Mouse (Mus musculus): ENCODE results near the gene Abcc1. TPM values are rescaled to one million over a fixed set of nuclear protein-coding genes. Genes with fewer than 3 reads are reported as not detected.
A peak's percentile ranks its signal among the peaks of the same experiment; 100 is the strongest.

Abcc1 gene
- polyA plus RNA-seq (2012; rRNA removed), result 16.3 and 17.1 TPM in 2 replicates

DNA sequence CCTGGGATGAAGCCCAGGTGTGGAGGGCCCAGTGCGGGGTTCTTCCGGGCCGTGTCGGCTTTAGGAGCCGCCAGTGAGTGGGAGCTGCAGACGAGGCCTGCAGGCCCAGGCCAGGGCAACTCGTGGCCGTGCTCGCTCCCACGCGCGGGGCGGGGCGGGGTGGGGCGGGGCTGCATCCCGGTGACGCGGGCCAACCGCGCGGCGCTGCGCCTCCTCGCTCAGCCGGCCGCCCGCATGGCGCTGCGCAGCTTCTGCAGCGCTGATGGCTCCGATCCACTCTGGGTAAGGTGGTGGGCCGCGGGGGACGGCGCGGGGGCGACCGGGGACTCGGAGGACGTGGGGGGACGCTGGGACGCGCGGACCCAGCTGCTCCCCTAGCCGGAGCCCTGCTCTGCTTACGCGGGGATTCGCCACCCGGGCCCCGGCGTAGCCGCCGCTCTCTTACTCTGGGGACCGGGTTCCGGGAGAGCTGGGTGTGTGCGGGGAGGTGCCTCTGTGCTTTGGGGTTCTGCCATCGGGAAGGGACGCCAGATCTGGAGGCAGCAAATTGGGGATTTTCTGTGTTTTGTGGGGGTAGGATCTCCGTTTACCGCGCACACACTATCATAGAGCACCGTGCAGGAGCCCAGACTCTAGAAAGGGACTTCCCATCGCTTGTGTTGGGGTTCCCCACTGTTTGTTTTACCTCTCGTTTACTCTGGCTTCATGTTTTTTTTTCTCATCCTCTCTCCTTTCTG is at the start of gene Abcc1:
Gene Abcc1, plus strand, starts transcription at position 197 of the 737 bp plus-strand sequence.
- peak; percentile 72 for TF ChIP-seq POLR2A (IDR thresholded peaks at IDR 0.05; ENCODE audit: borderline replicate concordance, insufficient read depth, low read length)
- TF ChIP-seq CTCF (IDR thresholded peaks at IDR 0.05; ENCODE audit: borderline replicate concordance, insufficient read depth, low read depth, low read length), result no peak
- peak; percentile 85 to 88 for DNase-seq
- H3K27me3 ChIP-seq (ENCODE audit: control insufficient read depth, insufficient read depth, low read length), result no peaks in the 10 kb centered on the region
- WGBS, result under 1% methylated on average over 64 of the region's 64 CpGs
- H3K27ac ChIP-seq (ENCODE audit: insufficient read depth, low read length), result peak within 1 kb of the TSS; percentile 91
- peaks cover 9% of the 10 kb centered on the region for H3K4me1 ChIP-seq (ENCODE audit: control insufficient read depth, insufficient read depth, low read length)
- H3K4me3 ChIP-seq (replicated peaks; ENCODE audit: insufficient read depth, low read depth, low read length), result peak within 1 kb of the TSS; percentile 87

DNA sequence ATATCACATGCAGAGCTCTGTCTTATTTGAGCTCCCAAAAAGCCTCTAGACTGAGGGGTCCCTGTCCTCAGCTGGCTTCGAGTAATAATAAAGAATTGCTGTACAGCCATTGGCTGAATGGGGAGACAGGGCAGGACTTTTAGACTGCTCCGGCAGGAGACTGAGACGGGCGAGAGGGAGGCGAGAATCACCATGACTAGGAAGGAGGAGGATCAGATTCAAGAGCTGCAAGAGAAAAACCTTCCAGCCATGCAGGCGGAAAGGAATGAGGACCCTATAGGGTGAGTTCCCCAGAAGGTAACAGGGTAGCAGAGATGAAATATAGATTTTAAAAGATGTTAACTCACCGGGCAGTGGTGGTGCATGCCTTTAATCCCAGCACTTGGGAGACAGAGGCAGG is 48.4 kb upstream of the Abcc1 start:
- DNase-seq, result no peak
- Histone ChIP-seq H3K4me1 (ENCODE audit: control insufficient read depth, insufficient read depth, low read length) (no peaks in the 10 kb centered on the region; the same call in 1 of the 2 replicates), H3K27me3 (ENCODE audit: control insufficient read depth, insufficient read depth, low read length) (no peaks in the 10 kb centered on the region), H3K4me3 (replicated peaks; ENCODE audit: insufficient read depth, low read depth, low read length) (no peak overlapping the region), H3K27ac (ENCODE audit: insufficient read depth, low read length) (no peak overlapping the region)
- TF ChIP-seq CTCF (IDR thresholded peaks at IDR 0.05; ENCODE audit: borderline replicate concordance, insufficient read depth, low read depth, low read length), result no peak
- no peak for TF ChIP-seq POLR2A (IDR thresholded peaks at IDR 0.05; ENCODE audit: borderline replicate concordance, insufficient read depth, low read length)
- 87% methylated on average over 7 of the region's 7 CpGs for WGBS

DNA sequence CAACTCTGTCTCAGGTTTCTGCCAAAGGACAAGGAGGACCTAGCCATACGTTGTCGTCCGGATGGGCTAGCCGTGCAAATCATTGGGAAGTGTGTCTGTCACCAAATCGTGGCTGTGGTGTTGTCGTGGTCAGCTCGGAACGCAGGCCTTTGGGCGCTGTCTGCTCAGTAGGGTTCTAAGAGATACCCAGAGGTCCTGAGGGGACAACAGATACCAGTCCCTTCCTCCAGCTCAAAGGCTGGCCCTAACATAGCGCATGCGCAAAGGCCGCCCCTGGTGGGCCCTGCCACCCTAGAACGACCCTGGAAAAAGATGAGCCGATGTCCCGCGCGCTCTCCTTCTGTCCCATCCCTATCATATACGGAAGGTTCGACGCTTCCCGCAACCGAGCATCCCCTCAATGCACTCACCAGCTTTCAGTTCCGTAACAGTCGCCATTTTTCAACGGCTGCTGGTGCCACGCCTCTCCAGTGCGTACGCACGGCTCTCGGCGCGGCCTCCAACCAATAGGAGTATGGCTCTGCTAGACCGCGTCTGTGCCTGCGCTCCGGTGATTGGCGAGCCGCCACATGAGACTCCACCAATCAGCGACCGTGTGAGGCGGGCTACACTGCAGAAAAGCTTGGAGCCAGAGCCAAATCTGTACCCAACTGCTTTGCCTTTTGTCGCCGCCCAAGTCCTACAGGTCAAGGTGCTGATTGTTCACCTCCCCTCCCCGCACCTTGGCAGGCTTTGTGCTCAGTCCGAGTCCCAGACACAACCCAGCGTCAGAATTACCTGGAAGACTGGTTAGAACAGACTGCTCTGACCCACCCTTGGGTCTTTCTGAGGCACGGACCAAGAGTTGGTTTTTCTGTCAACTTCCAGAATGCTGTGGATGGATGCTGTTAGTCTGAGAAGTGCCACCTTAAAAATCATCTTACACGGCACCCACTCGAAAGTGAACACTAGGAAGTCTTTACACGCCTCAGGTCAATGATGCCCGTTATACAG is 44.2 kb upstream of the Abcc1 start, which contains the start of gene Fopnl:
Gene Fopnl, minus strand, starts transcription at position 522 of the 993 bp plus-strand sequence.
- TF ChIP-seq POLR2A (IDR thresholded peaks at IDR 0.05; ENCODE audit: borderline replicate concordance, insufficient read depth, low read length) (peak; percentile 77; the same call in 1 of the 2 replicates), CTCF (IDR thresholded peaks at IDR 0.05; ENCODE audit: borderline replicate concordance, insufficient read depth, low read depth, low read length) (no peak)
- Histone ChIP-seq H3K4me3 (replicated peaks; ENCODE audit: insufficient read depth, low read depth, low read length) (peak within 1 kb of the TSS; percentile 93), H3K4me1 (ENCODE audit: control insufficient read depth, insufficient read depth, low read length) (no peaks in the 10 kb centered on the region; the same call in 1 of the 2 replicates), H3K27ac (ENCODE audit: insufficient read depth, low read length) (peak within 1 kb of the TSS; percentile 73), H3K27me3 (ENCODE audit: control insufficient read depth, insufficient read depth, low read length) (no peaks in the 10 kb centered on the region)
- DNase-seq, result peak; percentile 98 to 99
- WGBS, result 2% methylated on average over 51 of the region's 51 CpGs

DNA sequence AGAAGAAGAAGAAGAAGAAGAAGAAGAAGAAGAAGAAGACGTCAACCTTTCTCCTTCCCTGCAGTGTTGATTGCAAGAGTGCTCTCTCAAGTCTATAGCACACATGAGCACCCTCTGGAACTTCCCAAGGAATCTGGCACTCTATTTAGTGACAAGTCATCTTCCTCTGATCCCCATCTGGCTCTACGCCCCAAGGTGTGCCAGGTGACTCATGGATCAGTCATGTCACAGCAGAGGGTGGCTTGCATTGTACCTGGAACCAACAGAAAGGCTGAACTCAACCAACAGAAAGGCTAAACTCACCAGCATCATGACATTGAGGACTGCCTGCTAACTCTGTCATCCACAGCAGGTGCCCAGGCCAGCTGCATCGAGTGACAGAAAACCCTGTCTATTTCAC is 41.7 kb upstream of the Abcc1 start:
- no peak overlapping the region for H3K4me3 ChIP-seq (replicated peaks; ENCODE audit: insufficient read depth, low read depth, low read length)
- H3K27ac ChIP-seq (ENCODE audit: insufficient read depth, low read length), result no peak overlapping the region
- no peak for DNase-seq
- TF ChIP-seq CTCF (IDR thresholded peaks at IDR 0.05; ENCODE audit: borderline replicate concordance, insufficient read depth, low read depth, low read length) (no peak), POLR2A (IDR thresholded peaks at IDR 0.05; ENCODE audit: borderline replicate concordance, insufficient read depth, low read length) (no peak)
- no peaks in the 10 kb centered on the region; the same call in 1 of the 2 replicates for H3K4me1 ChIP-seq (ENCODE audit: control insufficient read depth, insufficient read depth, low read length)
- no peaks in the 10 kb centered on the region for H3K27me3 ChIP-seq (ENCODE audit: control insufficient read depth, insufficient read depth, low read length)
- WGBS, result 88% methylated on average over 3 of the region's 3 CpGs

DNA sequence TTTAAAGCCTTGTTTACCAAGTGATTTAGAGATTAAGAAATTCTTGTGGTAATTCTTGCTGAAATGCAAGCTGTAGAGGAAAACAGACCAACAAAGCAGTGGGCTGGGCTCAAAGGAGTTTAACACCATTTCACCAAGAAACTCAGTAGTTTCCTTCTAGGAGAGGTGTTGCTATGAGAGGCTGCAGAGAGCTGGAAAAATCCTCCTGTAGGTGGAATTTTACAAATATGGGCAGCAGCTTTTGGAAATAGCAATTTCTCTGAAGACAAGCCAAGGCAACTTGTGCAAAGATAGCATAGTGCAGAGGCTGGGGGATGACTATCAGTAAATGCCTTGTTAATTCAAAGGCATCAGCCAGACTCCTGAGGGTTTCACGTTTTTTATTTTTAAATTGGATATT is 40.9 kb upstream of the Abcc1 start:
- no peak overlapping the region for H3K27ac ChIP-seq (ENCODE audit: insufficient read depth, low read length)
- WGBS, result 50% methylated on average over 1 of the region's 1 CpGs
- DNase-seq, result no peak
- TF ChIP-seq POLR2A (IDR thresholded peaks at IDR 0.05; ENCODE audit: borderline replicate concordance, insufficient read depth, low read length), result no peak
- no peak for TF ChIP-seq CTCF (IDR thresholded peaks at IDR 0.05; ENCODE audit: borderline replicate concordance, insufficient read depth, low read depth, low read length)
- no peaks in the 10 kb centered on the region for H3K27me3 ChIP-seq (ENCODE audit: control insufficient read depth, insufficient read depth, low read length)
- no peak overlapping the region for H3K4me3 ChIP-seq (replicated peaks; ENCODE audit: insufficient read depth, low read depth, low read length)
- H3K4me1 ChIP-seq (ENCODE audit: control insufficient read depth, insufficient read depth, low read length), result no peaks in the 10 kb centered on the region

DNA sequence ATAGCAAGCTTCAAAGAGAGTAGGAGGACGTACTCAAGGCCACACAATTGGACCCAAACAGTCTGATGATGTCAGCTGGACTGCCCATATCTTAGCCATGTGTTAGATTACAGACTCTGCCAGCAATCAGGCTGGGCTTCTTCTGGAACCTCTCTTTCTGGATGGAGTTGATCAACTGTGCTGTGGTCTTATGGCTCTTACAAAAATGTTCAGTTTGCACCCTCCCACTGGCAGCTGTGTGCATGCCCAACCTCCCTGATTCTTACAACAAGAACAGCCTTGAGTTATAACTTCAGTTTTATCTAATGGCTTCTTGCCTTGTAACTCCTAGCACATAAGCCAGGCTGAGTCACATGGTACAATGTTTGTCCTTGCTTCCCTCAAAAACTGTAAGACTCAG is 33.2 kb upstream of the Abcc1 start:
- no peaks in the 10 kb centered on the region for H3K4me1 ChIP-seq (ENCODE audit: control insufficient read depth, insufficient read depth, low read length)
- no peak for DNase-seq
- no peaks in the 10 kb centered on the region for H3K27me3 ChIP-seq (ENCODE audit: control insufficient read depth, insufficient read depth, low read length)
- no peak for TF ChIP-seq CTCF (IDR thresholded peaks at IDR 0.05; ENCODE audit: borderline replicate concordance, insufficient read depth, low read depth, low read length)
- TF ChIP-seq POLR2A (IDR thresholded peaks at IDR 0.05; ENCODE audit: borderline replicate concordance, insufficient read depth, low read length), result no peak
- 36% methylated on average over 1 of the region's 1 CpGs for WGBS
- no peak overlapping the region for H3K27ac ChIP-seq (ENCODE audit: insufficient read depth, low read length)
- no peak overlapping the region for H3K4me3 ChIP-seq (replicated peaks; ENCODE audit: insufficient read depth, low read depth, low read length)

DNA sequence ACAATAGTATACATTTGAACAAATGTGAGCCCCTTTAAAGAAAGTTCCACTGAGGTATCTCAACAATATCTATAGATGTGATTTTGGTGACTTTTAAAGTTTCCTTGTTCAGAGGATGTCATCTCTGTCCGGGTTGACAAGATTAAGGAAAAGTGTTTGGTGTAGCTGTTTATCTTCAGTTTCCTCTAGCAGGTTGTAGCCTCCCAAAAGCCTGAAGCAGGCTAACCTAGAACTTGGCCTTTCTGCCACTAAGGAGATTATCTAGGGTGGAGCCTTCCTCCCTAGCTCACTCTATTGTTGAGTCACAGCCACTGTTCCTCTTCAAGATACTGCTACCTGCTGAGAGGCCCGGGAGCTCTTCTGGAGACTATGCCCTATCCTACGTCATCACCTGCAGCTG is 16.4 kb upstream of the Abcc1 start:
- Histone ChIP-seq H3K27ac (ENCODE audit: insufficient read depth, low read length) (no peak overlapping the region), H3K4me1 (ENCODE audit: control insufficient read depth, insufficient read depth, low read length) (no peaks in the 10 kb centered on the region), H3K27me3 (ENCODE audit: control insufficient read depth, insufficient read depth, low read length) (no peaks in the 10 kb centered on the region), H3K4me3 (replicated peaks; ENCODE audit: insufficient read depth, low read depth, low read length) (no peak overlapping the region)
- TF ChIP-seq POLR2A (IDR thresholded peaks at IDR 0.05; ENCODE audit: borderline replicate concordance, insufficient read depth, low read length) (no peak), CTCF (IDR thresholded peaks at IDR 0.05; ENCODE audit: borderline replicate concordance, insufficient read depth, low read depth, low read length) (no peak)
- 60% methylated on average over 3 of the region's 3 CpGs for WGBS
- no peak for DNase-seq

Data from cerebellum, adult 2 months (tissue).